Mouse (Mus musculus): ENCODE data around the gene Igfbp6. TPM values are rescaled to one million over a fixed set of nuclear protein-coding genes. Genes with fewer than 3 reads are reported as not detected.

The Igfbp6 gene
- 0.98 and 2.7 TPM in 2 replicates for polyA plus RNA-seq (2012; rRNA removed)

DNA sequence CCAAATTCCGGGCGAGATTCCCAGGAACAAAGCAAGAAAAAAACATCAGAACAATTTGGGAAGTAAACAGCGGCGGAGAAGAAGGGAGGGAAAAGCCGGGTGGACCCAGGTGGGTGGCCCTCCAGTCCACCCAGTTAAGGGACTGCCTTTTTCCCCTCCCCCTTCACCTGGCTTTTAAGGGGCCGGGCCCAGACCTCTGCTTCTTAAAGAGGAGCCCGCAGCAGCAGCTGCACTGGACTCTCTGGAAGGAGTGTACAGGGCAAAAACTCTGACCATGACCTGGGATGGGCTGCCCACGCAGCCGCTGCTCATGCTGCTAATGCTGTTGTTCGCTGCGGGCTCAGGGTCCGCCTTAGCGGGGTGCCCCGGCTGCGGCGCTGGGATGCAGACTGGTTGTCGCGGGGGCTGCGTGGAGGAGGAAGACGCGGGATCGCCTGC lies at the start of gene Igfbp6:
Gene Igfbp6, plus strand, starts transcription at position 89 of the 438 bp plus-strand sequence.

DNA sequence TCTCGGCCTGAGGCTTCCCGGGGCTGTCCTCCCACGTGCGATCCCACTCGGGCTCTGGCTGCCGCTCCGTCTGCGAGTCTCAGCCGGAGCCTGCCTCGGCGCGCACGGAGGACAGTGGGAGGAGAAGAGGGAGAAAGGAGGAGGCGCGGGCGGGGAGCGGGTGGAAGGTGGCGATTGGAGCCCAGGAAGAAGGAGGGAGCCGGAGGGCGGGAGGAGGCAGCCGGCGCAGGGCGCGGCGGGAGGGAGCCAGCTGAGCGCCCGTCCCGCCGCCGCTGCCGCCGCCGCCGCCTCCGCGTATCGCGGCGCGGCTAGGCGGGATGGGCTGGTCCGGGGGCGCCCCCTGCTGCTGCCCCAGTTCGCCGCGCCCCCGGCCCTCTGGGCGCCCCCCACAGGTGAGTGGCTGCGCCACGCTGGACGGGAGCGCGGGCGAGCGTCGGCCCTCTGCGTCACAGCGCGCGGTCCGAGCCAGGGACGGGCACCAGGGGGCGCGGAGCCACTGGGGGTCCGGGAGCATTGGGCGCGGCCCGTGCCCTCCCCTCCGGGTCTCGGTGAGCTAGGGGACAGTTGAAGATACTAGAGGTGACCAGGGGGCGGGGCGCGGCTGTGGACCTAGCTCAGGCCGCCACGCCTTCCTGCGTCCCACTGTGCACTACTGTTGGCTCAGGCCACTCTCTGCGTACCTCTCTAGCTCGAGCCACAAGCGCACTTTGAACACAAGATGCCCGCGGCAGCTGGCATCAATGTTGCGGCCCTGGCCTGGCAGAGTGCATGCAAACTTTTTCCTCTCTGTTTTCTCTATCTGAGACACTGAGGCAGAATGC lies 43.8 kb upstream of the Igfbp6 start, which contains the start of gene Tns2:
Gene Tns2, plus strand, starts transcription at position 253 of the 821 bp plus-strand sequence.

DNA sequence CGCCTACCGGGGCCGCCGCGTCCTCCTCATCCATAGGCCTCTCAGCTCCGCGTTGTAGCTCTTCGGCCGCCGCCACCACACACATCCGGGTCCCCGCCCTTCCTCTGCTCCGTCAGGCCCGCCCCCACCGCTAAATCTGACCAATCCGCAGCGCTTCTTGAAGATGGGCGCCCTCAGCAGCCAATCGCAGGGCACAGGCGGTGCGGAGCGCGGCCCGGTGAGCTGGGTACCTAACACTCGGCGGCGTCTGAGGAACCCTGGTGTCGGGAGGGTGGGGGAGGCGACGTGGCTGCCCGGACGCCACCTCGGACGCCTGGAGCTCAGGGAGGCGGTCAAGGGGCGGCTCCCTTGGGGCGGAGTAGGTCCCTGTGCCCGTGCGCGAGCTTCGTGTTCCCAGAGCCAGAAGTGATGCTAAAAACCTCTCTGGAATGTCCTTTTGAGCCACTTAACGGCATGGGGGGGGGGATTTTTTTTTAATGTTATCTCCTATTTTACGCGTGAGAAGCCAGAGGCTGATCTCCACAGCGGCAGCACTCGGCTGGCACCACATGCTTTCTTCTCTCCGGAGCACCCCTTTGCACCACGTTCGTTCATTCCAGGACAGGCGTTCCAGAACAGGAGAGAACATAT lies 7.9 kb upstream of the Igfbp6 start, which contains the start of gene Spryd3:
Gene Spryd3, minus strand, starts transcription at position 106 of the 630 bp plus-strand sequence.

DNA sequence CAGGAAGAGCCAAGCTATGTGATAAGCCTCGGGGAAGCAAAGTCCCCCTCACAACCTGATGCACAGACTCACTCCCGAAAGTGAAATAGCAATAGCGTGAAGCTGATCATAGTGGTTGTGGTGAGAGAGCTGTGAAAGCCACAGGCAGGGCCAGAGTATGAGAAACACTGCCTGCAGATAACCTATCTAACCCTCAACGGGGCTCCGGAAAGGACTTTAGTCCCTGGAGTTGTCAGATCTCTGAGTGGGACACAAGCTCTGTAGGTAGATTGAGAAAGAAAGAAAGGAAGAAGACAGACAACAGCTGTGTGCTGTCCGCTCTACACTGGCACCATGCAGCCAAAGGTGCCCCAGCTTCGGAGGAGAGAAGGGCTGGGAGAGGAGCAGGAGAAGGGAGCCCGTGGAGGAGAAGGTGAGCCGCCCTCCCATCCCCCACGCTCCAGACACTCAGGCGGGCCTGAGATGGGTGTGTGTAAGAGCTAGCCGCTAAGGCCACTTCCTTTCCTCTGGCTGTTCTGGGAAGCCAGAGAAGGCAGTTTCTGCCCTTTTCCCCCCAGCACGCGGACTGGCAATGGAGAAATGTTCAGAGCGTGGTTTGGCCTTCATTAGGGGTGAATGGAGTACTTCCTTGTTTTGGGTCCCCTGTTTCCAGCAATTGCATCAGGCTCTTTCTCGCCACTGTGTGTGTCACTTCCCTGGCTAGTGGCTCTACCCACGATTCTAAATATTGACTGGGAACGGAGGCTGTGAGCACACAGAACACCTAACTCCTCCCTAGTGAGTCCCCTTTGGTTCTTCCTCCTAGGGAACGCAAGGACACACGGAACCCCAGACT lies 6.4 kb downstream of the Igfbp6 start, which contains the start of gene Soat2:
Gene Soat2, plus strand, starts transcription at position 226 of the 835 bp plus-strand sequence.

Other genes with a start within 250 kb of the Igfbp6 start
- gene Krt4, start 219.6 kb upstream of the Igfbp6 start, polyA plus RNA-seq (2012; rRNA removed) = 0.07 and 3.0 TPM in 2 replicates
- gene Krt79, start 204.0 kb upstream of the Igfbp6 start, polyA plus RNA-seq (2012; rRNA removed) = 0.25 and 0.35 TPM in 2 replicates
- 0.02 TPM in 1 of 2 replicates, not detected in the other for gene Krt78, start 190.1 kb upstream of the Igfbp6 start, polyA plus RNA-seq (2012; rRNA removed)
- gene Krt8, start 139.9 kb upstream of the Igfbp6 start, polyA plus RNA-seq (2012; rRNA removed) = 2.3 and 7.2 TPM in 2 replicates
- 2.3 and 5.3 TPM in 2 replicates for gene Krt18, start 116.2 kb upstream of the Igfbp6 start, polyA plus RNA-seq (2012; rRNA removed)
- gene Eif4b, start 70.6 kb upstream of the Igfbp6 start, polyA plus RNA-seq (2012; rRNA removed) = 183 TPM in 2 replicates
- 15.9 and 36.1 TPM in 2 replicates for gene Tns2, start 43.9 kb upstream of the Igfbp6 start, polyA plus RNA-seq (2012; rRNA removed)
- 61.2 and 70.4 TPM in 2 replicates for gene Spryd3, start 8.1 kb upstream of the Igfbp6 start, polyA plus RNA-seq (2012; rRNA removed)
- 0.20 and 0.25 TPM in 2 replicates for gene Soat2, start 6.2 kb downstream of the Igfbp6 start, polyA plus RNA-seq (2012; rRNA removed)
- gene Zfp740, start 58.9 kb downstream of the Igfbp6 start, polyA plus RNA-seq (2012; rRNA removed) = 104 and 115 TPM in 2 replicates
- gene Csad, start 60.4 kb downstream of the Igfbp6 start, polyA plus RNA-seq (2012; rRNA removed) = 53.4 and 66.2 TPM in 2 replicates
- gene Itgb7, start 87.6 kb downstream of the Igfbp6 start, polyA plus RNA-seq (2012; rRNA removed) = 0.44 and 1.0 TPM in 2 replicates
- 10.4 and 29.3 TPM in 2 replicates for gene Rarg, start 113.2 kb downstream of the Igfbp6 start, polyA plus RNA-seq (2012; rRNA removed)
- gene Gm9918, start 126.2 kb downstream of the Igfbp6 start, polyA plus RNA-seq (2012; rRNA removed) = 0.32 and 0.73 TPM in 2 replicates
- gene Mfsd5, start 135.1 kb downstream of the Igfbp6 start, polyA plus RNA-seq (2012; rRNA removed) = 39.0 and 40.3 TPM in 2 replicates
- 16.3 and 17.7 TPM in 2 replicates for gene Espl1, start 151.9 kb downstream of the Igfbp6 start, polyA plus RNA-seq (2012; rRNA removed)
- 418 and 443 TPM in 2 replicates for gene Pfdn5, start 181.8 kb downstream of the Igfbp6 start, polyA plus RNA-seq (2012; rRNA removed)
- 116 and 117 TPM in 2 replicates for gene Myg1, start 187.3 kb downstream of the Igfbp6 start, polyA plus RNA-seq (2012; rRNA removed)
- 49.4 and 50.3 TPM in 2 replicates for gene Aaas, start 206.4 kb downstream of the Igfbp6 start, polyA plus RNA-seq (2012; rRNA removed)
- 4.1 and 7.9 TPM in 2 replicates for gene Sp7, start 222.8 kb downstream of the Igfbp6 start, polyA plus RNA-seq (2012; rRNA removed)

Measured in central nervous system, embryonic 14 days (tissue).